Mouse (Mus musculus) kidney, postnatal 10 days (tissue): ENCODE results near the gene Pdgfb.

ENCODE experiments used
- DNase-seq: peaks from one replicate; pipeline ENCODE4 v3.0.0; 2021; ENCODE audit warnings: mixed read lengths

Pdgfb gene

GRCm38 (mm10) chr15:80034366-80034765 lies 19.6 kb upstream of the Pdgfb start:
- DNase-seq, result no peak

DNA sequence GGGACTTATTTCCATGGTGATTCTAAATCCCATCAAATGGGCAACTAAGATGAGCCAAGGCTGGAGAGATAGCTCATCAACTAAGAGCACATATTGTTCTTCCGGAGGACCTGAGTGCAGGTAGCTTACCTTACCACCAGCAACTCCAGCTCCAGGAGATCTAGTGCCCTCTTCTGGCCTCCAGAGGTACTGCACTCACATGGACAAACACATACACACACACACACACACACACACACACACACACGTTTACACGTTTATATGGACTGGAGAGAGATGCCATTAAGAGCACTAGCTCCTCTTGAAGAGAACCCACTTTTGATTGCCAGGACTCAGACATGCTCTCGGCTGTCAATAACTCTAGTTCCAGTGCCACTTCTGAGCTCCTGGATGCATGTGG lies 16.4 kb upstream of the Pdgfb start:
- DNase-seq, result no peak

GRCm38 (mm10) chr15:80030399-80030798 lies 15.6 kb upstream of the Pdgfb start:
- DNase-seq, result no peak

DNA sequence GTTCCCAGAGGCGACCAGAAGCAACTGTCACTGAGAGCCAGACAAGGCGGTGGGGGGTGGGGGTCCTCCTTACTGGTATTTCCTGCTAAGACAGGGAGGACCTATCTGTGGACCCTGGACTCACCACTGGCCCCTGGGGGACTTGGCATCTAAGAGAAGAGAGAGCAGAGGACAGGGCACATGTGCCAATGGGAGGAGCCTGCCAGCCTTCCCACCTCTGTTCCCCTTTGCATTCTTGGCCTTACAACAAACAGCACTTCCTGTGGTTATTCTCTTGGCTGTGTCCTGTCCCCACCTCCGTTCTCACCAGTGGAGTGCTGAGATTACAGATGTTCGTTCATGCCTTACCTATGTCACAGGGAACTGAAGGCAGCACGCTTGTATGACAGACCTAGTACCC lies 14.1 kb upstream of the Pdgfb start:
- DNase-seq, result no peak

DNA sequence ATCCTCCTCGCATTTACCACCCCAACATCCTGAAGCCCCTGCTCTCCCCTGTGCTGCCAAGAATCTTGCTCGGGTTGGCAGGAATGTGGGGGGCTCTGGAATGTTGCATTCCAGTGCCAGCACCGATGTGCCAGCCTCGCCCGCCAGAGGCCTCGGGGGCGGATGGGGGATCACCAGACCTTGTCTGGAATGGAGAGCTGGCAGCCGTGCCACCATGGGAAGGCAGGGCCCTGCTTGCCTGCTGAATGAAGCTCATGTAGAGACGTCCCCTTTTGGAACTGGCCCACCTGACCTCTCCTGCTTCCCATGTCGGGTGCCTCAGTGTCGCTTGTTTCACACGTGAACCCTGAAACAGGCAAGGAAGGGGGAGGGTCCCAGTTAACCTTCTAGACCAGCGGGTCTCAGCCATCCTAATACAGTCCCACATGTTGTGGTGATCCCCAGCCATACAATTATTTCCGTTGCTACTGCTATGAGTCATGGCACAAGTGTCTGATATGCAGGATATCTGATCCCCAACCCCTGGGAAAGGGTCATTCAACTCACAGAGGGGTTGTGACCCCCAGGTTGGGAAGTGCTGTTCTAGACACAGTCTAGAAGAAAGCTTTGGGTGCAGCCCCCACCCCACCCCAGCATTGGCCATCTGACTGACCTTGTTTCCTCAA lies 12.0 kb upstream of the Pdgfb start:
- peak; percentile 62 for DNase-seq

DNA sequence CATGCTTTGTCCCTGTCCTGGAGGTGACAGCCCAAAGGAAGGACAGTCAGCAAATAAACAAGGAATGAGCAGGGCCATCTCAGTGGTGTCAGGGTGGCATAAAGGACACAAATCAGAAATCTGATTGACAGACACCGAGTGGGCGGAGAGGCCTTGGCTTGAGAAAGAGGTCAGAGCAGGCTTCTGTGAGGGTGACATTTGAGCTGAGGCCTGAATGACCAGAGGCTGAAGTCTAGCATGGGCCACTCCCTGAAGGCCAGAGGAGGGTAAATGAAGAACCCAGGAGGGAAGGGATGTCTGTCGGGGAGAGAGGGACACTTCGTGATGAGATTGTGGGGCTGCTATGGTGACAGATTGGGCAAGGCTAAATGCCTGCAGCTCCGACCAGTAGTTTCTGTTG lies 11.3 kb upstream of the Pdgfb start:
- no peak for DNase-seq

DNA sequence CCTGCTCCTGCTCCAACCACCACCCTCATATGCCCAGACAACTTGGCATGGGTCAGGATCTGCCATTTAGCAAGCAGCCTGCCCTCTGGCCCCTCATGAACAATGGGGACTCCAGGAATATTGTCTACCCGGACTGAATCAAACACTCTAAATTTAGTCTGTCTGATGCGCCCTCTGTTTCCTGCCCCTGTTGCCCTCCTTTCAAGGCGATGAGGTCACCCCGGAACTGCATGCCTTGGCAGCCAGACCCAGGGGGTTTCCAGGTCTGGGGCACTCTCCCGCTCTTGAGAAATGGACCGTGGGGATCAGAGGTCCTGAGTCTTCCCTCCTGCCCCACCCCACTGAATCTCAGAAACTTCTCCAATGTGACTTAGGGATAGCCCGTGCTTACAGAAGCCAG lies 10.8 kb upstream of the Pdgfb start:
- peak; percentile 48 for DNase-seq

DNA sequence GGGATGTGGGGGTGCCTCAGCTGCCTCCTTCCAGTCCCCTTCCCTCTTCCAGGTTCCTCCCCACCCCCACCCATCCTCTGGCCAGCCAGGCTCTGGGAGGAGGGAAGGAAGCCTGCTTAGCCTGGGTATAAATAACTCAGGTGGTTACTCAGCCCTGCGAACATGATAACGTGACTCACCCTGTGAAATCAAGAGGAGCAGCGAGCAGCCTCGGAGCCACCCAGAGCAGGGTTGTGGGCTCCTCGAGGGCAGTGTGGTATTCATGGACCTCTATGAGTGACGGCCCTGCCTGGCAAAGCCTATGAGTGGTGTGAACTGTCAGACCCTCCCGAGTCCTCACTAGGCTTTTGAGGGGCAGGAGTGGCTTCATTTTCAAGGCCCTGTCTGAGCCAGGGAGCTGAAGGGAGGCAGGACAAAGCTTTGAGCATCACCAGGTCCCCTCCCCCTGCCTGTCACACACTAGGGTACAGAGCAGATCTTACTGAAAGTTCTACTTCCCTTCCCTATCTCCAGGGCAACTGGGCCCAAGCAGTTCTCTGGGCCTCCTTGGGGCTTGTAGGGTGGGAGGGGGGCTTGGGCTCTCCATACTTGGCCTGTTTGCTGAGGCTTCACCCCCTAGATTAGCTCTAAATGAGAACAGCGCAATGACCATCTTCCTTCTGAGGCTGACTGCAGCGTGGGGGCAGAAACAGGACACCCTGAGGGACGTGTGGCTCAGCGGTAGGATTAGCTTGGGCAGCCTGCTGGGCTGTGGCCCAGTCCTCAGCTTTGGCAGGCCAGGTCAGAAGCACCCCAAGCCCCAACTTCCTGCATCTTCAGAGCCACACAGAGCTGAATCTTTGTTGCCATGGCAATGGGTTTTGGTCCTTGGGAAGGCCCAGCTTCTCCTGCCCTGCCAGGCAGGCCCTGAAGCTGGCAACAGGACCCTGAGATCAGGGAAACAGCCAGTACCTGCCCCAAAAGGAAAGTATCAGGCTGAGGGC lies 9.8 kb upstream of the Pdgfb start:
- DNase-seq, result peak; percentile 38

GRCm38 (mm10) chr15:80020516-80020915 lies 5.7 kb upstream of the Pdgfb start:
- no peak for DNase-seq

GRCm38 (mm10) chr15:80019625-80020024 lies 4.8 kb upstream of the Pdgfb start:
- DNase-seq, result no peak

GRCm38 (mm10) chr15:80019220-80019619 lies 4.4 kb upstream of the Pdgfb start:
- DNase-seq, result no peak

DNA sequence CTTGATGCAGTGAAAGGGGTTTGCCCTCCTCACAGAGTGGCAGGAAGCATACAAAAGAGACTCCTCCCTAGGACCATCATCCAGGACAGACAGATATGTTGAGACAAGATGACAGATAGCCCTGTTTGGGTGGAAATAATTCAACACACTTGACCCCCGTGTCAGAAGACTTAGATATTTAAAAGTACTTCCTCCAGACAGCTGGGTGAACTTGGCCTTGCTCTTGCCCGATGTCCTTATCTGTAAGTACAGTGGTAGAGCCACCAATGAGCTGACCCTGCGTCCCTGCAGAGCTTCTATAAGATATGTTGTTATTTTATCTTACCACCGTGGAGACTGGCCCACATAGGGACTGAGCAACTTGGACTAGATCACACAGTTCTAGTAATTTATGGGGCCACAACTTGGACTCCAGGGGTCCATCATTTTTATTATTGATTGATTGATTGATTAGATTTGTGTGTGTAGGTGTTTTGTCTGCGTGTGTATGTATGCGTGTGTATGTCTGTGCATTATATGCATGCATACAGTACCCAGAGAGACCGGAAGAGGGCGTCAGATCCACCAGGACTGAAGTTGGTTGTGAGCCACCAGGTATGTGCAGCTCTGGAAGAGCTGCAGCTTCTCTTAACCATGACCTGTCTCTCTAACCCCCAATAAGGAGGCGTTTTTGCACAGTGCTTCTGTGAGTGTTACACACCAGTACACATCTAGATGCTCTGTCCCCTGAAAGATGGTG lies 2.0 kb upstream of the Pdgfb start:
- DNase-seq, result no peak

- DNase-seq, result no peak
These were observed 605 bp upstream of the Pdgfb start for GRCm38 (mm10) chr15:80015211-80015952.

DNA sequence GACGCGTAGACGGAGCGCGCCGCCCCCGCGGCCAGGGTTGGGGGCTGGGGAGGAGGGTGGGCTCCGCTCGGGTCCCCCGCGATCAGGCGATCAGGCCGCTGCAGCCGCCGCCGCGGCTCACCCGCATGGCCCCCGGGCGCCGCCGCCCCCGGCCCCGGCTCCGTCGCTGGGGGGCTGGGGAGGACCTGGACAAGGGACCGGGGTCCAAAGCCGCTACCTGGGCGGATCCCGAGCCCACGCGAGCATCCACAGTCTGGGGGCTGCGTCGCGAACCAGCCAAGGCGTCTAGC lies 801 bp downstream of the Pdgfb start:
- no peak for DNase-seq

DNA sequence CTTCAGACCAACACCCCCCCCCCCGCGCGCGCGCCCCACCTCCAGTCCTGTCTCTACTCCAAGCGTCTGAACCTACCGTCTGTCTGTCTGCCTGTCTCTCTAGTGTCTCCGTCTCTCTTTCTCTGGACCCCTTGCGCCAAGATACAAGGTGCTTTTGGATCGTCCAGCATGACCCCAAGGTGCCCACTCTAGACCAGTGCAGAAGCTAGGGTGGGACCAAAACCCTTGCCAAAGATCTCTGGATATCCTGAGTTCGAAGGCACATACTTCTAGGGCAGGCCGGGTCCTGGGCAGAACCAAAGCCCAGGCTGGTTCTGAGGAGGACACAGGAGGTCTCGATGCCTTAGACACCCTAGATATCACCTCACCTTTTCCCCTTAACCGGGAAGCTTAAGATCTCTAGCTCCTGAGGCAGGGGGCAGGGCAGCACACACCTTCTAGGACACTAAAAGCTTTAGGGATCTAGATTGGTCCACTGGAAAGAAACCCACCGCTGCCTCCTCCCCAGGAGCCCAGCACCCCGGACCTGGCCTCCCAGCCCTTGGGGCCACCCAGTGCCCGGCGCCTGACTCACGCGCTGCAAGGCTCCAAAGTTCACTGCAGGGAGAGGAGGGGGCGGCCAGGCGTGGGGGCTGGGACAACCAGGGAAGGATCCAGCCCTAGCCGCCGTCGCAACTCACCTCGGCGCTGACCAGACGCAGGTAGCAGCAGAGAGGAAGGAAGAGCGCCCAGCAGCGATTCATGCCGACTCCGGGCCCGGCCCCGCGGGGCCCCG lies 1.3 kb downstream of the Pdgfb start:
- DNase-seq, result peak; percentile 85

GRCm38 (mm10) chr15:80012527-80013201 lies 2.1 kb downstream of the Pdgfb start:
- peak; percentile 93 for DNase-seq

DNA sequence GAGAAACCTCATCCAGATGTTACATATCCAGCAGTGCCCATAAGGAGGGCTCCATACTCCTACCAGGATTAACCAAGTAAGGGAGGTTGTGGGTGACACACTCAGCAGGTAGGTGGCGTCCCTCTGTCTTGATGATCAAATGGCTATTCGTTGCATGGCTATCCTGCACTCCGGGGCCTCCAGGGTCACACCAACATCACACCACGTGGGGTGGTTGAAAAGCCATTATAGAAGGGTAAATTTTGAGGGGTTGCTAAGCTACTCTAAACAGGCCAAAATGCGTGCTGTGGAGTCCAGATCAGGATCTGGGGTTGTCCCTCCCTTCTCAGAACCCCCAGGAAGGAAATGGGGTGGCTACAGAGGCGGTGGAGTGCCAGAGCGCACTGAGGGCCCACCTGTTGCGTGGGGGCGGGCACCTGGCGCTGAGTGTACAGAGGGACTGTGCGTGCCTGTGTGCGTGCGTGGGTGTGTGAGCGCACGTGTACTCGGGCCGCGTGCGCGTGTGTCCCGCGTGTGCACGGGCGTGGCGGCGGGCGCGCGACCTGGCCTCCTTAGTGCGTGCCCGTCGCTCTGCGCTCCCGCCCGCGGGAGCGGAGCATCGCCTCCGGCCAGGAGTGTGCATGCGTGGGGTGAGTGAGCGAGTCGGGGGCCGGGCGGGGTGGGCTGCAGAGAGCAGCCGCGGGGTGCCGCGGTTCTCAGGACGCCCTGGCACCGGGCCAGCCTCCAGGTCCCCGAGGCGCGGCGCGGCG lies 2.8 kb downstream of the Pdgfb start:
- DNase-seq, result peak; percentile 68

DNA sequence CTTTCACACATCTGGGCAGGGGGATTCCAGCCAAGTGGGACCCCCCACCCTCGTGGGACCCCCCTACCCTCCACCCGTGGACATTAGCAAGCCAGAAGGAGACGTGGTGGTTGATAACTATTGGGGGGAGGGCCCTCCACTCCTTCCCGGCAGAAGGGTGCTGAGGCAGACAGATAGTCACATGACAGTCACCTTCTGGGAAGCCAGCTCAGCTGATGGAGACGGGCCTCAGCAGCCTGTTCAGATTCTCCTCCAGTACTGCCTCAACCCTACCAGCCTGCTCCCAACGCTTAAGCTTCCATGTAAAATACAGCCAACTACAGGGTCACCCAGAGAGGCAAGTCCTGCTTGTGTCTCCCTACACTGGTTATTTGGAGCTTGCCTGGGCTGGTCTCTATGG lies 3.6 kb downstream of the Pdgfb start:
- no peak for DNase-seq

DNA sequence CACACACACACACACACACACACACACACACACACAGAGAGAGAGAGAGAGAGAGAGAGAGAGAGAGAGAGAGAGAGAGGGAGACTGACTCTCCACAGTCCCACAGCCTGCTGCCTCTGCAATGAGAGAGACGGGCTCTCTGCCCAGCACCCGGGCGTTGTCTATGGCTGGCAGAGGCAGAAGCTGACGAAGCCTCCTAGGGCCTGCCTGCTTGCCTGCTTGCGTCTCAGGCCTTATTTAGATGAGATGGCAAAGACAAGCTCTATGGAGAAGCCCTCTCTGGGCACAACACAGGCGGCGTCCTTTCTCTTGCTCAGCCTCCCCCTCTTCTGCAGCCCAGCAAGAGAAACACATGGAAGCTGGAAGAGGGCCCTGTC lies 4.6 kb downstream of the Pdgfb start:
- peak; percentile 44 for DNase-seq

GRCm38 (mm10) chr15:80009421-80010181 lies 5.2 kb downstream of the Pdgfb start:
- DNase-seq, result peak; percentile 64
